Mouse (Mus musculus): ENCODE data around the gene RPS10-NUDT3. TPM values are rescaled to one million over a fixed set of nuclear protein-coding genes. Genes with fewer than 3 reads are reported as not detected.

Gene RPS10-NUDT3
- total and polyA plus RNA-seq, 3 experiments, result not detected

DNA sequence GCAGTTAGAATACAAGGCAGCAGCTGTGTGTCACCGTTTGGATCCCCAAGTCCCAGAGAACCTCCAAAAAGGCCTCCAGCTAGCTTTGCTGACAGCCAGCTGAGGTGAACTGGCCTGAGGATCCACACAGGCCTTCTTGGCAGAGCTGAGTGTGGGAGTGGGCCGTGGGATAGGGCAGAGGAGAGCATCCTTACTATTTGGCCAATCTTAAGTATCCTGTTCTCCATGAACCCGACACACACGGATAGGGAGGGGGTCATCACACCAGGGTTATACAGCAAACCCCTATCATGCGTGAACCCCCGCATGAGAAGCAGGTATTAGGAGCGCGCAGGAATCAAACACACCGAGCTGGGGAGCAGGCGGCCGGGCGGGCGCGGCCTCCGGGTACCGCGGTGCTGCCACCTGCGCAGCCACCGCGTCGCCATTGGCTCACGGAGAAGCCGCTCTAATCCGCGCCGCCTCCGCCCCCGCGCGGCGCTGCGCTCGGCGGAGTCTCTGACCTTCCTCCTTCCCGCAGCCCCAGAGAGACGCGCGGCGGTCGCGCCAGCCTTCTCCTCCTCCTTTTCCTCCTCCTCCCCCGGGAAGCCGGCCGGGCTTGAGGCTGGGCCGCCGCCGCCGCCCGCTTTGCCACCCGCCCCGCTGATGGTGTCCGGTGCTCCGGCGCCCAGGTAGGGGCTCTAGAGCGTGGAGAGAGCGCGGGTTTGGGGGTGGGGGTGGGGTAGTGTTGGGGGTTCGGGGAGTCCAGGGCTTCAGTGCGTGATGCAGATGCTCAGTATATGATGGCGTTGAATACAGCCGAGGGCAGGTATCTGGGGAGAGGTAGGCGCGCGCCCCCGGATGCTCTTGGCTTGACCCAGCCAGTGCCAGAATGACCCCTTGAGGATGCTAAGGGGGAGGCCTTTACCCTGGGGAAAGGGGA lies 20.3 kb upstream of the RPS10-NUDT3 start, which contains the start of gene Pacsin1:
TSS of gene Pacsin1 (plus strand) at position 421 of the 922 bp plus-strand sequence.
- WGBS, result 5% methylated on average over 65 of the region's 65 CpGs
- Histone ChIP-seq H3K4me1 (ENCODE audit: control insufficient read depth, insufficient read depth, low read length) (no peaks in the 10 kb centered on the region), H3K27me3 (ENCODE audit: control insufficient read depth, insufficient read depth, low read length) (peaks cover 11% of the 10 kb centered on the region)

DNA sequence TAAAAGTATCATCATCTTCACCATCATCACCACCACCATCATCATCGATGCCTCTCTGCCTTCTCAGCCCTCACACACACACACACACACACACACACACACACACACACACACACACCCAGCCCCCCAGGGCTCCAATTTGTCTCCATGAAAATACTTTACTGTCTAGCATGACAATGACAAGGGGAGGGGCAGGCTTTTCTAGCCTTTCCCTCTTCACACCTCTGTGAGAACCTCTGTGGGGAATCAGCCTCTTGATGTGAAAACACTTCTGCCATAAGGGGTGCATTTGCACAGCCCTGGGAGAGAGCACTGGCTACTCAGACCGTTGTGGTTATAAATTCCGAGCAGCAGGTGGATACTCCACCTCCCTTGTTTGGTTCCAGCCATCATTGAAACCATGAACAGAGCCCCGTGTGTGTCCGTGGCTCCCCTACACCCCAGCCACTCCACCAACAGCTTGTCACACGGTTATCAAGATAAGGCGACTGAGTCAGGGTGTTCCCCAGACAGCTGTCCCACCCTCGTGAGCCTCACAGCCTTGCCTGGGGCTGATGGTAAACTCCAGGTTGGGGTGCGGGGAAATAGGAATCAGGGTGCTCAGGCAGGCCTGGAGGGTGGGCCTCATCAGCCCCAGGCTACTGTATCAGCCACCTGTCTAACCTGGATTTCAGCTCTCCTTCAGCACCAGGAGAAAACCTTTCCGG lies 18.4 kb upstream of the RPS10-NUDT3 start:
- TF ChIP-seq CTCF (IDR thresholded peaks at IDR 0.05) (no peak), EP300 (IDR thresholded peaks at IDR 0.05; ENCODE audit: insufficient read depth, low read depth, low read length) (no peak), POLR2A (IDR thresholded peaks at IDR 0.05; ENCODE audit: insufficient read depth, low read depth, low read length) (no peak)
- no peak overlapping the region for H3K9ac ChIP-seq (ENCODE audit: low read depth, low read length)
- H3K4me1 ChIP-seq (ENCODE audit: control insufficient read depth, insufficient read depth, low read length), result peaks cover 1% of the 10 kb centered on the region; the same call in 1 of the 2 replicates
- intact Hi-C loops (cut with DNase I), result loop anchor here (5.0 to 10.0 kb wide), 2 partner anchors 231 to 329 kb away; no protein-coding TSS in a partner anchor
- peaks cover 11% of the 10 kb centered on the region for H3K27me3 ChIP-seq (ENCODE audit: control insufficient read depth, insufficient read depth, low read length)
- no peak for DNase-seq
- no peak overlapping the region for H3K4me3 ChIP-seq
- H3K79me2 ChIP-seq (replicated peaks; ENCODE audit: control insufficient read depth, insufficient read depth, low read length), result no peaks in the 10 kb centered on the region
- H3K27ac ChIP-seq, result no peak overlapping the region
- WGBS, result 71% methylated on average over 10 of the region's 10 CpGs
- H3K36me3 ChIP-seq (ENCODE audit: control insufficient read depth, insufficient read depth, low read length), result no peaks in the 10 kb centered on the region

More for the DNA sequence above, 20.3 kb upstream of the RPS10-NUDT3 start, which contains the start of gene Pacsin1:
- 0 out of 2 replicates have a peak within 1 kb of the TSS, but pooled peaks have one; percentile 23 for H3K9ac ChIP-seq (ENCODE audit: low read depth, low read length)
- H3K79me2 ChIP-seq (replicated peaks; ENCODE audit: control insufficient read depth, insufficient read depth, low read length), result no peaks in the 10 kb centered on the region
- no peaks in the 10 kb centered on the region for H3K36me3 ChIP-seq (ENCODE audit: control insufficient read depth, insufficient read depth, low read length)
- no peak within 1 kb of the TSS for H3K27ac ChIP-seq
- peak; percentile 36 to 42 for DNase-seq
- TF ChIP-seq EP300 (IDR thresholded peaks at IDR 0.05; ENCODE audit: insufficient read depth, low read depth, low read length) (no peak), CTCF (IDR thresholded peaks at IDR 0.05) (no peak), POLR2A (IDR thresholded peaks at IDR 0.05; ENCODE audit: insufficient read depth, low read depth, low read length) (no peak)
- 0 out of 2 replicates have a peak within 1 kb of the TSS, but pooled peaks have one; percentile 0 for H3K4me3 ChIP-seq
- intact Hi-C loops (cut with DNase I), result loop anchor here (10.0 kb wide), 1 partner anchor 229 kb away; no protein-coding TSS in a partner anchor

DNA sequence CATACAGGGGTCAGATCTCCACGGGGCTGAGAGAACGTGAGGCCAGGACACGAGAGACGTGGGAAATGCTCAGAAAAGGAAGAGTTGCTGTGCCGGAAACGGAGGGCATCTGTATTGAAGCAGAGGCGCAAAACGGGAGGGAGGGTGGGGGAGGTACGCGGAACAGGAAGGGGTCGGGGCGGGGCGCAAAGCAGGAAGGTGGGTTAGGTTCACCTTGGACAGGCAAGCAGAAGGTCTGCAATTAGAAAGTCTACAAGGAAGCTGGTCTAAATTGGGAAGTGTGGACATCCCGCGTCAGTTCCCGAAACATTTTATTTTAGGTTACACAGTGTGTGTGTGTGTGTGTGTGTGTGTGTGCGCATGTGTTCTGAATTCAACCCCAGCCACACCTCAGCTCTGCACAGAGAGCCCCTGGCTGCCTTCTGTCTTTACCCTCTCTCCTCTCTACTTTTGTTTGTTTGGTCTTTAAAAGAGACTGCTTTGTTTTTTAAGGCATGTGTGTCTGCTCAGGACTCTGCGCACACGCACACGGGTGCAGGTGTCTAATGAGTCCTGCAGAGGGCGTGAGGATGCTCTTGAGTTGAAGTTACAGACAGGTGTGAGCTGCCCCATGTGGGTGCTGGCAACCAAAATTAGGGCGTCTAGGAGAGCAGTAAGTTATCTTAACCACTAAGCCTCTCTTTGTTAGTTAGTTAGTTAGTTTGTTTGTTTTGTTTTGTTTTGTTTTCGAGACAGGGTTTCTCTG lies 17.2 kb upstream of the RPS10-NUDT3 start:
- Histone ChIP-seq H3K36me3 (ENCODE audit: control insufficient read depth, insufficient read depth, low read length) (no peaks in the 10 kb centered on the region), H3K9ac (ENCODE audit: low read depth, low read length) (no peak overlapping the region), H3K27me3 (ENCODE audit: control insufficient read depth, insufficient read depth, low read length) (peaks cover 11% of the 10 kb centered on the region), H3K4me1 (ENCODE audit: control insufficient read depth, insufficient read depth, low read length) (peaks cover 1% of the 10 kb centered on the region; the same call in 1 of the 2 replicates), H3K79me2 (replicated peaks; ENCODE audit: control insufficient read depth, insufficient read depth, low read length) (no peaks in the 10 kb centered on the region), H3K27ac (no peak overlapping the region), H3K4me3 (no peak overlapping the region)
- WGBS, result 65% methylated on average over 23 of the region's 23 CpGs
- no peak for DNase-seq
- no peak for TF ChIP-seq EP300 (IDR thresholded peaks at IDR 0.05; ENCODE audit: insufficient read depth, low read depth, low read length)
- TF ChIP-seq POLR2A (IDR thresholded peaks at IDR 0.05; ENCODE audit: insufficient read depth, low read depth, low read length), result no peak
- no peak for TF ChIP-seq CTCF (IDR thresholded peaks at IDR 0.05)
- intact Hi-C loops (cut with DNase I), result loop anchor here (5.0 to 10.0 kb wide), 2 partner anchors 233 to 330 kb away; no protein-coding TSS in a partner anchor

DNA sequence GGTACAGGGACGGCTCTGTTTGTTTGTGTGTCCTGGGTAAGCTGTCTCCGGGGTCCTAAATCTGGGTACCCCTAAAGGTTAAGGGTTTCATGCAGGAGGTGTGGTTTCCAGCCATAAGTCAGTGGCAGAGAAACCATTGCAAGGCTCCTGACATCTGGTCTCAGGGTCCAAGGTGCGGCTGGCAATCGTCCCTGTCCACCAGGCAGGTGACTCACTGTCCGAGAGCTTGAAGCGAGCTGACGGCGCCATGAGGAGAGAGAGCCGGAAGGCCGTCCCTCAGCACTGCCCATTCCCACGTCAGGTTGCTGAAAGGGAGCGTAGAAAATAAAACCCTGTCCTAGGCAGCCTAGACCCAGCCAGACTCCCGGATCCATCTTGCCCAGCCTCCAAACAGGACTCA lies 15.6 kb upstream of the RPS10-NUDT3 start:
- no peaks in the 10 kb centered on the region for H3K36me3 ChIP-seq (ENCODE audit: control insufficient read depth, insufficient read depth, low read length)
- no peaks in the 10 kb centered on the region for H3K79me2 ChIP-seq (replicated peaks; ENCODE audit: control insufficient read depth, insufficient read depth, low read length)
- 73% methylated on average over 13 of the region's 13 CpGs for WGBS
- no peak overlapping the region for H3K27ac ChIP-seq
- peaks cover 1% of the 10 kb centered on the region; the same call in 1 of the 2 replicates for H3K4me1 ChIP-seq (ENCODE audit: control insufficient read depth, insufficient read depth, low read length)
- H3K4me3 ChIP-seq, result no peak overlapping the region
- no peak for DNase-seq
- no peak overlapping the region for H3K9ac ChIP-seq (ENCODE audit: low read depth, low read length)
- H3K27me3 ChIP-seq (ENCODE audit: control insufficient read depth, insufficient read depth, low read length), result peaks cover 8% of the 10 kb centered on the region
- intact Hi-C loops (cut with DNase I), result loop anchor here (1.0 to 10.0 kb wide), 3 partner anchors 111 to 332 kb away; no protein-coding TSS in a partner anchor
- no peak for TF ChIP-seq POLR2A (IDR thresholded peaks at IDR 0.05; ENCODE audit: insufficient read depth, low read depth, low read length)
- TF ChIP-seq CTCF (IDR thresholded peaks at IDR 0.05), result no peak
- TF ChIP-seq EP300 (IDR thresholded peaks at IDR 0.05; ENCODE audit: insufficient read depth, low read depth, low read length), result no peak

DNA sequence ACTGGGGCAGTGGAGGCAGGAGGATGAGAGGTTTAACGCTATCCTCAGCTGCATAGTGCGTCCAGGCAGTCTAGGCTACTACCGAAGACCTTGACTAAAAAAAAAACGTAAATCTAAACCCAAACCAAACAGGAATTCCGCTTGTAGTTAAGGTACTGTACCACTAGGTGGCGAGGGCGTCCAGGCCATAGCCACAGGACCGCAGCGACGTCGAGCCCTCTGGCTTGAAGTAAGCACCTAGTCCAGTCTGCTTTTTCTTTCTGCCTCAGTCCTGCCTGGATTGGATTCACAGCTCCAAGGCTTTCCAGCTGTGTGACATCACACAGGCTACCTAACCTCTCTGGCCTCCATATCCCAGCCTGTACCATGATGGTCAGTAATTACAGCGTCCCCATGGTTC lies 15.1 kb upstream of the RPS10-NUDT3 start:
- peaks cover 4% of the 10 kb centered on the region; the same call in 1 of the 2 replicates for H3K27me3 ChIP-seq (ENCODE audit: control insufficient read depth, insufficient read depth, low read length)
- WGBS, result 12% methylated on average over 12 of the region's 12 CpGs
- no peak for TF ChIP-seq POLR2A (IDR thresholded peaks at IDR 0.05; ENCODE audit: insufficient read depth, low read depth, low read length)
- TF ChIP-seq CTCF (IDR thresholded peaks at IDR 0.05), result peak; percentile 90
- TF ChIP-seq EP300 (IDR thresholded peaks at IDR 0.05; ENCODE audit: insufficient read depth, low read depth, low read length), result 0 out of 2 replicates have a peak, but pooled peaks have one; percentile 38
- no peak overlapping the region for H3K4me3 ChIP-seq
- DNase-seq, result peak; percentile 51 to 60
- H3K27ac ChIP-seq, result no peak overlapping the region
- intact Hi-C loops (cut with DNase I), result loop anchor here (1.0 to 10.0 kb wide), 3 partner anchors 111 to 332 kb away; no protein-coding TSS in a partner anchor
- no peaks in the 10 kb centered on the region for H3K36me3 ChIP-seq (ENCODE audit: control insufficient read depth, insufficient read depth, low read length)
- peaks cover 1% of the 10 kb centered on the region; the same call in 1 of the 2 replicates for H3K4me1 ChIP-seq (ENCODE audit: control insufficient read depth, insufficient read depth, low read length)
- no peak overlapping the region for H3K9ac ChIP-seq (ENCODE audit: low read depth, low read length)
- H3K79me2 ChIP-seq (replicated peaks; ENCODE audit: control insufficient read depth, insufficient read depth, low read length), result no peaks in the 10 kb centered on the region
